Mouse (Mus musculus) forebrain, embryonic 13.5 days (tissue): ENCODE results near the gene Cnr2. TPM values are rescaled to one million over a fixed set of nuclear protein-coding genes. Genes with fewer than 3 reads are reported as not detected.

Experiments used
- ATAC-seq: fragments of 200-750 bp; cut with Nextera tagmentation; 2 replicates; pipeline ENCODE4 v1.8.0; 2017
- H3K27ac ChIP-seq: fragments of 300-500 bp; sonication (generic); 2 replicates; pipeline ENCODE4 v1.5.1; 2015; ENCODE audit warnings: inconsistent platforms, mild to moderate bottlenecking, moderate library complexity
- H3K27me3 ChIP-seq: fragments of 300-500 bp; sonication (generic); 2 replicates; pipeline ENCODE4 v1.6.1; 2015; ENCODE audit warnings: mild to moderate bottlenecking, inconsistent platforms
- H3K36me3 ChIP-seq: fragments of 300-500 bp; sonication (generic); 2 replicates; pipeline ENCODE4 v1.6.1; 2015; ENCODE audit warnings: mild to moderate bottlenecking, inconsistent platforms; ENCODE audit not compliant: poor library complexity, severe bottlenecking
- H3K4me1 ChIP-seq: fragments of 300-500 bp; sonication (generic); 2 replicates; pipeline ENCODE4 v1.6.1; 2015; ENCODE audit warnings: inconsistent platforms
- H3K4me2 ChIP-seq: fragments of 300-500 bp; sonication (generic); 2 replicates; pipeline ENCODE4 v1.6.1; 2015; ENCODE audit warnings: inconsistent platforms, mild to moderate bottlenecking, moderate library complexity
- H3K4me3 ChIP-seq: fragments of 300-500 bp; sonication (generic); 2 replicates; pipeline ENCODE4 v1.5.1; 2015; ENCODE audit warnings: mild to moderate bottlenecking, inconsistent platforms
- H3K9ac ChIP-seq: fragments of 300-500 bp; sonication (generic); 2 replicates; pipeline ENCODE4 v1.6.1; 2015; ENCODE audit warnings: mild to moderate bottlenecking, inconsistent platforms
- H3K9me3 ChIP-seq: fragments of 300-500 bp; sonication (generic); replicated peaks from 2 replicates; pipeline ENCODE4 v1.6.1; 2016; ENCODE audit warnings: inconsistent platforms
- WGBS: fragments of 180-500 bp; shearing (Covaris S2); methylation state at CpG from one replicate; pipeline ENCODE4 v1.1.7; 2015; 5-methylcytosine and 5-hydroxymethylcytosine counted together
- polyA plus RNA-seq: library from polyadenylated mRNA; unstranded; fragments of >200 nt; fragmentation: Nextera tagmentation; extraction: Ambion mirVana; gene quantifications from 2 replicates; pipeline ENCODE4 v1.2.1, GENCODE M21; 2015

Cnr2 gene
- polyA plus RNA-seq, 1 experiment from 2014 or later, result 0.13 TPM

- H3K9ac ChIP-seq, result peak overlapping the region; percentile 84
- peak overlapping the region; percentile 75 for H3K27ac ChIP-seq
- H3K4me2 ChIP-seq, result peak overlapping the region; percentile 87
- peaks cover 21% of the 10 kb centered on the region for H3K4me1 ChIP-seq
- peaks cover 62% of the 10 kb centered on the region for H3K36me3 ChIP-seq
- peak; percentile 12 for ATAC-seq
- no peaks in the 10 kb centered on the region for H3K27me3 ChIP-seq
- no peaks in the 10 kb centered on the region for H3K9me3 ChIP-seq
- WGBS, result 7% methylated on average over 15 of the region's 15 CpGs
- peak overlapping the region; percentile 76 for H3K4me3 ChIP-seq
Observed at GRCm38 (mm10) chr4:135962946-135963345, 67.8 kb downstream of the Cnr2 start.

GRCm38 (mm10) chr4:135963457-135964193 is 68.4 kb downstream of the Cnr2 start, which contains the start of gene Gale:
Gale (plus strand) TSS chr4:135963727.
- Histone ChIP-seq H3K4me2 (peak within 1 kb of the TSS; percentile 87), H3K27ac (peak within 1 kb of the TSS; percentile 75), H3K4me3 (peak within 1 kb of the TSS; percentile 76), H3K9me3 (no peaks in the 10 kb centered on the region), H3K4me1 (peaks cover 21% of the 10 kb centered on the region), H3K27me3 (no peaks in the 10 kb centered on the region), H3K9ac (peak within 1 kb of the TSS; percentile 84), H3K36me3 (peaks cover 62% of the 10 kb centered on the region)
- peak; percentile 94 for ATAC-seq
- WGBS, result under 1% methylated on average over 56 of the region's 56 CpGs

DNA sequence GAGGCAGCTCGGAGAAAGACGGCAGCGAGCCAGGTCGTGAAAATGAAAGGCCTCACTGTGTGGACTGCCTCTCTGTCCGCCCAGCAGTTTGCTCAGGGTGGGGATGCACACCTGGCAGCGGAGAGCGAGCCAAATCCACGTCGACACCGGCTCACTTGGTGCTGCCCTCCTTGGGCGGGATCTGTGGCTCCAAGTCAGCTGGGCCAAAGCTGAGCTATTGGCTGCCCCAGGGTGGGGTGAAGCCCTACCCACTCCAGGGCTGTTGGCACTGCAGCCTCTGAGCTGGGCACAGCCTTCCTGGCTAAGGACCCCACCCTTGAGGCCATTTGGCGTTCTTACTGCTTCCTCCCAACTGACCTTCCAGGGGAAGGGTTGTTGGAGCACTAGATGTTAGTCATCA is 69.2 kb downstream of the Cnr2 start:
- H3K4me1 ChIP-seq, result peaks cover 21% of the 10 kb centered on the region
- H3K27me3 ChIP-seq, result no peaks in the 10 kb centered on the region
- peaks cover 63% of the 10 kb centered on the region for H3K36me3 ChIP-seq
- H3K4me3 ChIP-seq, result peak overlapping the region; percentile 76
- ATAC-seq, result no peak
- WGBS, result 2% methylated on average over 12 of the region's 12 CpGs
- peak overlapping the region; percentile 87 for H3K4me2 ChIP-seq
- peak overlapping the region; percentile 84 for H3K9ac ChIP-seq
- no peaks in the 10 kb centered on the region for H3K9me3 ChIP-seq
- H3K27ac ChIP-seq, result no peak overlapping the region; the same call in 1 of the 2 replicates

DNA sequence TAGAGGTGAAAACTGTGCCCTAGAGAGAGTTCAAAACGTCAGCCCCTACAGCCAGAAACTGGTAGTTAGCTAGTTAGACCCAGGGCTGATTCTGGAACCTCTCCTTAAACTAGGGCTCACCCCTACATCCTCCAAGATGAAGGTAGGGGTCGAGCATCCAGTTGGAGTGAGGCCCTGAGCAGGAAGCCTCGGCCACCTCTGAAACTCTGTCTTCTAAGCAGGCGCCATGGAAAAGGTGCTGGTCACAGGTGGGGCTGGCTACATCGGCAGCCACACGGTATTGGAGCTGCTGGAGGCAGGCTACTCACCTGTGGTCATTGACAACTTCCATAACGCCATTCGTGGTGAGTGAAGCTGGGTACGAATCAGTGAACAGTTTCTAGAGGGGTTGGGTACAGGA is 69.9 kb downstream of the Cnr2 start:
- WGBS, result 85% methylated on average over 9 of the region's 9 CpGs
- H3K36me3 ChIP-seq, result peaks cover 64% of the 10 kb centered on the region
- H3K4me3 ChIP-seq, result no peak overlapping the region
- no peak overlapping the region for H3K27ac ChIP-seq
- peaks cover 21% of the 10 kb centered on the region for H3K4me1 ChIP-seq
- no peak overlapping the region for H3K9ac ChIP-seq
- H3K4me2 ChIP-seq, result no peak overlapping the region; the same call in 1 of the 2 replicates
- ATAC-seq, result no peak
- H3K9me3 ChIP-seq, result no peaks in the 10 kb centered on the region
- H3K27me3 ChIP-seq, result no peaks in the 10 kb centered on the region

DNA sequence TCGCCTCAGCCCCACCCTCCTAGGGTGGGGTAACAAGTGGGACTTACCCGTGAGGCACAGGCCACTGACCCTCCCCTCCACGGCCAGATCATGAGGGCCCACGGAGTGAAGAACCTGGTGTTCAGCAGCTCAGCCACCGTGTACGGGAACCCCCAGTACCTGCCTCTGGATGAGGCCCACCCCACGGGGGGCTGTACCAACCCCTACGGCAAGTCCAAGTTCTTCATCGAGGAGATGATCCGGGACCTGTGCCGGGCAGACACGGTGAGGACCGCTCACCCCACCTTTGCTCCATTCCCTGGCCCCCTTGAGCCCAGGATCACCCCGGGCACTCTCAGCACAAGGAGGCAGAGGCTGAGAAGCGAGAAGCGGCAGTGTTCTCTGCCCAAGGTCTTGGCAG is 71.1 kb downstream of the Cnr2 start:
- Histone ChIP-seq H3K9me3 (no peaks in the 10 kb centered on the region), H3K4me3 (no peak overlapping the region), H3K9ac (no peak overlapping the region), H3K27me3 (no peaks in the 10 kb centered on the region), H3K4me1 (peaks cover 29% of the 10 kb centered on the region), H3K27ac (no peak overlapping the region), H3K4me2 (no peak overlapping the region), H3K36me3 (peaks cover 68% of the 10 kb centered on the region)
- WGBS, result 94% methylated on average over 16 of the region's 16 CpGs
- no peak for ATAC-seq

- no peak overlapping the region for H3K4me3 ChIP-seq
- peaks cover 58% of the 10 kb centered on the region for H3K36me3 ChIP-seq
- ATAC-seq, result no peak
- H3K4me2 ChIP-seq, result no peak overlapping the region
- no peak overlapping the region for H3K27ac ChIP-seq
- peaks cover 37% of the 10 kb centered on the region for H3K4me1 ChIP-seq
- WGBS, result 91% methylated on average over 18 of the region's 18 CpGs
- H3K9ac ChIP-seq, result no peak overlapping the region
- H3K27me3 ChIP-seq, result no peaks in the 10 kb centered on the region
- no peaks in the 10 kb centered on the region for H3K9me3 ChIP-seq
Observed at GRCm38 (mm10) chr4:135967086-135967760, 72.0 kb downstream of the Cnr2 start.

DNA sequence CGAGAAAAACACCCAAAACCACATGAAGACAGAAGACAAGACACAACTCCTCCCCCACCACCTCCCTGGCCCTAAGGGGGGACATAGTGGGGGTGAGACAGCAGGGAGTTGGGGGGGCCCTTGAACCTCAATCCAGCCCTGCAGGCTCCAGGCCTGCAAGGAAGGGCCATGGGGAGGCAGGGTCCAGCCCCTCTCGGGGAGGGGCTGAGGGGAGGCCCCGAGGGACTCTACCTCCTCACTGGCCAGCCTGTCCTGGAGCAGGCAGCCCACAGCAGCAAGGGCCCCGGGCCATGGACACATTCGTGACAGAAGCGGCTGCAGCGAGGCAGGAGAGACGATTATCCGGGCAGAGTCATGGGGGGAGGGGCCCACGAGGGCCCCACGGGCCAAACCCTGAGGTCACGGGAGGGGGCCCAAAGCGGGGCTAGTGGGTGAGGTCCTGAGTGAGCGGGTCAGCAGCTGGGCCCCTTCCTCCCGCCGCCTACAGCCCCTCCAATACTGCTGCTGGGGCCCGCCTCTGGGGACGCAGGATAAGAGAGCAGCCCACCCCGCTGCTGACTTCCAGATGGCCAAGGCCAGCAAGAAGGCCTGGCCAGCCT is 73.2 kb downstream of the Cnr2 start:
- Histone ChIP-seq H3K9ac (no peak overlapping the region), H3K4me1 (peaks cover 30% of the 10 kb centered on the region), H3K27me3 (no peaks in the 10 kb centered on the region), H3K36me3 (peaks cover 58% of the 10 kb centered on the region), H3K4me2 (no peak overlapping the region), H3K4me3 (no peak overlapping the region), H3K27ac (no peak overlapping the region; the same call in 1 of the 2 replicates), H3K9me3 (no peaks in the 10 kb centered on the region)
- WGBS, result 83% methylated on average over 17 of the region's 19 CpGs
- ATAC-seq, result no peak

- no peak for ATAC-seq
- no peak overlapping the region for H3K27ac ChIP-seq
- H3K9me3 ChIP-seq, result no peaks in the 10 kb centered on the region
- no peak overlapping the region for H3K9ac ChIP-seq
- peaks cover 60% of the 10 kb centered on the region for H3K36me3 ChIP-seq
- WGBS, result 84% methylated on average over 12 of the region's 13 CpGs
- H3K4me2 ChIP-seq, result no peak overlapping the region
- H3K4me1 ChIP-seq, result peaks cover 26% of the 10 kb centered on the region
- H3K4me3 ChIP-seq, result no peak overlapping the region
- H3K27me3 ChIP-seq, result no peaks in the 10 kb centered on the region
Observed at GRCm38 (mm10) chr4:135969070-135969750, 74.0 kb downstream of the Cnr2 start.

Other genes with a start within 250 kb of the Cnr2 start
- 0.13 TPM in 2 replicates for gene Ifnlr1, start 209.1 kb upstream of the Cnr2 start, polyA plus RNA-seq
- gene Il22ra1, start 167.2 kb upstream of the Cnr2 start, polyA plus RNA-seq, result not detected in 2 replicates
- gene Myom3, start 135.7 kb upstream of the Cnr2 start, polyA plus RNA-seq, result 0.09 TPM in 1 of 2 replicates, not detected in the other
- gene Srsf10, start 39.6 kb upstream of the Cnr2 start, polyA plus RNA-seq, result 341 and 352 TPM in 2 replicates
- gene Pnrc2, start 21.5 kb upstream of the Cnr2 start, polyA plus RNA-seq, result 180 and 185 TPM in 2 replicates
- 41.7 and 56.6 TPM in 2 replicates for gene Fuca1, start 25.3 kb downstream of the Cnr2 start, polyA plus RNA-seq
- 56.2 and 57.1 TPM in 2 replicates for gene Hmgcl, start 51.1 kb downstream of the Cnr2 start, polyA plus RNA-seq
- gene Gale, start 68.3 kb downstream of the Cnr2 start, polyA plus RNA-seq, result 28.7 and 33.6 TPM in 2 replicates
- 163 and 173 TPM in 2 replicates for gene Lypla2, start 77.2 kb downstream of the Cnr2 start, polyA plus RNA-seq
- 50.9 and 53.6 TPM in 2 replicates for gene Pithd1, start 91.9 kb downstream of the Cnr2 start, polyA plus RNA-seq
- gene Eloa, start 126.4 kb downstream of the Cnr2 start, polyA plus RNA-seq, result 29.1 and 30.9 TPM in 2 replicates
- gene Rpl11, start 158.0 kb downstream of the Cnr2 start, polyA plus RNA-seq, result 383 and 388 TPM in 2 replicates
- gene Id3, start 248.1 kb downstream of the Cnr2 start, polyA plus RNA-seq, result 90.9 and 119 TPM in 2 replicates